Mouse (Mus musculus) forebrain, embryonic 13.5 days (tissue): ENCODE measurements around the gene Syt9. TPM values are rescaled to one million over a fixed set of nuclear protein-coding genes. Genes with fewer than 3 reads are reported as not detected.

Source experiments
- ATAC-seq: fragments of 200-750 bp; cut with Nextera tagmentation; 2 replicates; pipeline ENCODE4 v1.8.0; 2017
- H3K27ac ChIP-seq: fragments of 300-500 bp; sonication (generic); 2 replicates; pipeline ENCODE4 v1.5.1; 2015; ENCODE audit warnings: inconsistent platforms, mild to moderate bottlenecking, moderate library complexity
- H3K27me3 ChIP-seq: fragments of 300-500 bp; sonication (generic); 2 replicates; pipeline ENCODE4 v1.6.1; 2015; ENCODE audit warnings: mild to moderate bottlenecking, inconsistent platforms
- H3K36me3 ChIP-seq: fragments of 300-500 bp; sonication (generic); 2 replicates; pipeline ENCODE4 v1.6.1; 2015; ENCODE audit warnings: mild to moderate bottlenecking, inconsistent platforms; ENCODE audit not compliant: poor library complexity, severe bottlenecking
- H3K4me1 ChIP-seq: fragments of 300-500 bp; sonication (generic); 2 replicates; pipeline ENCODE4 v1.6.1; 2015; ENCODE audit warnings: inconsistent platforms
- H3K4me2 ChIP-seq: fragments of 300-500 bp; sonication (generic); 2 replicates; pipeline ENCODE4 v1.6.1; 2015; ENCODE audit warnings: inconsistent platforms, mild to moderate bottlenecking, moderate library complexity
- H3K4me3 ChIP-seq: fragments of 300-500 bp; sonication (generic); 2 replicates; pipeline ENCODE4 v1.5.1; 2015; ENCODE audit warnings: mild to moderate bottlenecking, inconsistent platforms
- H3K9ac ChIP-seq: fragments of 300-500 bp; sonication (generic); 2 replicates; pipeline ENCODE4 v1.6.1; 2015; ENCODE audit warnings: mild to moderate bottlenecking, inconsistent platforms
- H3K9me3 ChIP-seq: fragments of 300-500 bp; sonication (generic); replicated peaks from 2 replicates; pipeline ENCODE4 v1.6.1; 2016; ENCODE audit warnings: inconsistent platforms
- WGBS: fragments of 180-500 bp; shearing (Covaris S2); methylation state at CpG from one replicate; pipeline ENCODE4 v1.1.7; 2015; 5-methylcytosine and 5-hydroxymethylcytosine counted together
- polyA plus RNA-seq: library from polyadenylated mRNA; unstranded; fragments of >200 nt; fragmentation: Nextera tagmentation; extraction: Ambion mirVana; gene quantifications from 2 replicates; pipeline ENCODE4 v1.2.1, GENCODE M21; 2015

The Syt9 gene
- polyA plus RNA-seq, 1 experiment from 2014 or later, result 4.6 TPM

- H3K27me3 ChIP-seq, result no peaks in the 10 kb centered on the region
- H3K4me3 ChIP-seq, result no peak within 1 kb of the TSS
- H3K36me3 ChIP-seq, result no peaks in the 10 kb centered on the region
- H3K9me3 ChIP-seq, result 0 out of 2 replicates have a peak, but pooled peaks cover 2% of the 10 kb centered on the region
- no peak within 1 kb of the TSS for H3K4me2 ChIP-seq
- 52% methylated on average over 7 of the region's 7 CpGs for WGBS
- H3K9ac ChIP-seq, result no peak within 1 kb of the TSS
- H3K4me1 ChIP-seq, result no peaks in the 10 kb centered on the region
- no peak for ATAC-seq
- no peak within 1 kb of the TSS for H3K27ac ChIP-seq
These were observed 196.7 kb downstream of the Syt9 start, which contains the start of gene Olfml1 for GRCm38 (mm10) chr7:107567261-107567671. Gene Olfml1, plus strand, starts transcription at chr7:107567446.

- Histone ChIP-seq H3K4me1 (no peaks in the 10 kb centered on the region), H3K9me3 (0 out of 2 replicates have a peak, but pooled peaks cover 2% of the 10 kb centered on the region), H3K27ac (no peak overlapping the region), H3K4me2 (no peak overlapping the region), H3K36me3 (no peaks in the 10 kb centered on the region), H3K9ac (no peak overlapping the region), H3K27me3 (no peaks in the 10 kb centered on the region), H3K4me3 (no peak overlapping the region)
- ATAC-seq, result no peak
- WGBS, result 81% methylated on average over 5 of the region's 5 CpGs
These were observed 197.1 kb downstream of the Syt9 start for GRCm38 (mm10) chr7:107567674-107568073.

- ATAC-seq, result no peak
- no peaks in the 10 kb centered on the region for H3K27me3 ChIP-seq
- 75% methylated on average over 4 of the region's 4 CpGs for WGBS
These were observed 198.4 kb downstream of the Syt9 start for GRCm38 (mm10) chr7:107568971-107569370.

DNA sequence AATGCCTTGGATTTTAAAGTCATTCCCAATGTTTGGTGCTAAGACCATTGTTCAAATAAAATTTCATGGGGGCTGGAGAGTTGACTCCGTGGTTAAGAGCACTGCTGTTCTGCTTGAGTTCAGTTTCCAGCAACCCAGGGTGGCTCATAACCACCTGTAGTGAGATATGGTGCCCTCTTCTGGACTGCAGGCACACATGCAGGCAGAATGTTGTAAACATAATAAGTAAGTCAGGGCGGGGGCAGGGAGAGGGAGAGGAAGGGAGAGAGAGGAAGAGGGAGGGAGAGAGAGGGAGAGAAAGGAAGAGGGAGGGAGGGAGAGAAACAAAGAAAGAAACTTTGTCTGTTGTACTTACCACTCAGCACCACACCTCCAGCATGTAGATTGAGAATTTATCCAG, 203.3 kb downstream of the Syt9 start:
- Histone ChIP-seq H3K4me3 (no peak overlapping the region), H3K4me1 (no peaks in the 10 kb centered on the region), H3K4me2 (no peak overlapping the region), H3K27me3 (no peaks in the 10 kb centered on the region), H3K27ac (no peak overlapping the region), H3K9ac (no peak overlapping the region), H3K36me3 (no peaks in the 10 kb centered on the region), H3K9me3 (0 out of 2 replicates have a peak, but pooled peaks cover 2% of the 10 kb centered on the region)
- ATAC-seq, result no peak
- WGBS, result 58% methylated on average over 2 of the region's 2 CpGs

More at GRCm38 (mm10) chr7:107568971-107569370, 198.4 kb downstream of the Syt9 start:
- Histone ChIP-seq H3K4me3 (no peak overlapping the region), H3K27ac (no peak overlapping the region), H3K36me3 (no peaks in the 10 kb centered on the region), H3K9me3 (0 out of 2 replicates have a peak, but pooled peaks cover 2% of the 10 kb centered on the region), H3K4me2 (no peak overlapping the region), H3K4me1 (no peaks in the 10 kb centered on the region), H3K9ac (no peak overlapping the region)

DNA sequence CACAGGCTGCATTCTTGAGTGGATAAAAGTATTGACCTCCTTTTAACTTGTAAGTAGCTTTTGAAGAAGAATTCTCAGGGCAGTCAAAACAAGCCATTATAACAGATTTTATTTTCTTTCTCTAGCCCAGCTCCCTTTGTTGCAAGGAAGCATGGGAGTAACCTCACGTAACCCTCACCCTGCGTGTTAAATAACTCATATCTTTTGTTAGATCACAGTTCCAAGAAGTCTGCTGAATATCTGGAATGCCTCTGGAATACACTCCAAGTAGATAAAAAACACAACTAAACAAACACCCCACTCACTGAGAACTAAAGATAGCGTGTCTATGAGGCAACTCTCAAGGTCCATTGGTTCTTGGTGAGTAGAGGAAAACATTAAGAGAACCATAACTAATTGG, 203.7 kb downstream of the Syt9 start:
- Histone ChIP-seq H3K4me2 (no peak overlapping the region), H3K9ac (no peak overlapping the region)
- 69% methylated on average over 3 of the region's 3 CpGs for WGBS

DNA sequence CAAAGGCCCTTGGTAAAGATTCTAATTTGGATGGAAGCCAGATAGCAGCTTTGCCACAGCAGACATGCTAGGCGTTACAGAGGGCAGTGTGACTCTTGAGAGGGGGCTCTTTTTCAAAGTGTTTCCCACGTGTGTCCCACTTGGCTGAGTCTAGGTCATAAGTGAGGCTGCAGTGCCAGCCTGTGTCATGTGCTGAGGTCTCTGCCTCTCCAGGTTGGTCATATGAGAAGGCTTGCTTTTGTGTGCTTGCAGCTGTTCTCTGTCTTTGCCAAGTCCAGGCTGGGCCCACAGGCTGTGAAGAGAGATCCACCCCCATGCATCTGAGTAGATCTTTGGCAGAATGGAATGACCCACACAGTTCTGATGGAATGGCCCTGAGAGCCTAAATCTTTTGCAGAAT, 222.1 kb downstream of the Syt9 start:
- Histone ChIP-seq H3K9ac (no peak overlapping the region), H3K9me3 (no peaks in the 10 kb centered on the region), H3K4me3 (no peak overlapping the region), H3K4me1 (peaks cover 15% of the 10 kb centered on the region), H3K27ac (no peak overlapping the region), H3K27me3 (peaks cover 7% of the 10 kb centered on the region; the same call in 1 of the 2 replicates), H3K4me2 (no peak overlapping the region), H3K36me3 (no peaks in the 10 kb centered on the region)
- 14% methylated on average over 2 of the region's 2 CpGs for WGBS
- ATAC-seq, result 0 out of 2 replicates have a peak, but pooled peaks have one; percentile 8

More for the DNA sequence above, 203.7 kb downstream of the Syt9 start:
- Histone ChIP-seq H3K27ac (no peak overlapping the region), H3K27me3 (no peaks in the 10 kb centered on the region), H3K4me3 (no peak overlapping the region), H3K4me1 (no peaks in the 10 kb centered on the region), H3K36me3 (no peaks in the 10 kb centered on the region), H3K9me3 (0 out of 2 replicates have a peak, but pooled peaks cover 2% of the 10 kb centered on the region)
- ATAC-seq, result no peak

DNA sequence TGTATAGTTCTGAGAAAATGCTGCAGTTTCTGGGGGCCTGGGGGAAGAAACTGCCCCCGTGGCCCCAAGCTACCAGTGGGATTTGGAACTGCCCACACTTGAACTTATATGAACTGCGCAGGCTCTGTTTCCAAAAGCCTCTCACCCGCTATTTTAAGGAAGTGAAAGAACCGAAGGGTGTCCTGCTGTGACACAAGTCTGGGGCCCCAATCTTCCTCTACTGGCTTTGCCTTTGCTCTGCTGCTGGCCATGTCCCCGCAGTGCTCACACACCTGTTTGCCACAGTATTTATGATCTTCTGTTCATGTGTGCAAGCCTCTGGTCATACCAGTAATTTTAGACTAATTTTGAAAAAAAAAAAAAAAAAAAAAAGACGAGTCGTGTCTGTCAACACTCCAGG, 223.4 kb downstream of the Syt9 start:
- H3K4me3 ChIP-seq, result peak overlapping the region; percentile 57; the same call in 1 of the 2 replicates
- peaks cover 15% of the 10 kb centered on the region for H3K4me1 ChIP-seq
- no peak for ATAC-seq
- H3K9me3 ChIP-seq, result no peaks in the 10 kb centered on the region
- H3K4me2 ChIP-seq, result peak overlapping the region; percentile 94; the same call in 1 of the 2 replicates
- 33% methylated on average over 7 of the region's 7 CpGs for WGBS
- no peak overlapping the region for H3K9ac ChIP-seq
- H3K27ac ChIP-seq, result no peak overlapping the region
- peaks cover 7% of the 10 kb centered on the region; the same call in 1 of the 2 replicates for H3K27me3 ChIP-seq
- H3K36me3 ChIP-seq, result no peaks in the 10 kb centered on the region

DNA sequence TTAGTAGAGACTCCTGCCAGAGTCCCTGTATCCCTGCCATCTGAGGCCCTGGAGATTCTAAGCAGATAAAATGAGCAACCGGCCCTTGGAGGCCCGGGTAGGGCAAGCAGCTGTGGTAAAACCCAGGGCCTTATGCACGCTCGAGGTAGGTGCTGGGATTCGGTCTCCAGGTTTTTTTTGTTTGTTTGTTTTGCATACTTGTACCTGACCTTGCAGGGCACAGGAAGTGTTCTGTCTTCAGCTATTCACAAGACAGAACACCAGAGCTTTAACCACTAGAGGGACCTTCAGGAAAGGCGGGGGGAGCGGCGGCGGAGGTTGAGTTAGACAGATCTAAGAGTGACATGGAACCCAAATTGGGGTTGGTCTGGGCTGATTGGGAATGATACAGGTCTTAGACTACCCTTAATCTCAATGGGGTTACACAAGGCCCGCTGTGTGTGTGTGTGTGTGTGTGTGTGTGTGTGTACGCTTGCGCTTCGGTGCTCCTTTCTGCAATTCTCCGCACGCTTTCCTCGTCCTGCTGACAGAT, 223.9 kb downstream of the Syt9 start:
- Histone ChIP-seq H3K27ac (no peak overlapping the region), H3K4me1 (peaks cover 15% of the 10 kb centered on the region), H3K4me2 (peak overlapping the region; percentile 94), H3K4me3 (peak overlapping the region; percentile 57), H3K27me3 (peaks cover 7% of the 10 kb centered on the region; the same call in 1 of the 2 replicates), H3K9me3 (no peaks in the 10 kb centered on the region), H3K9ac (peak overlapping the region; percentile 62), H3K36me3 (no peaks in the 10 kb centered on the region)
- under 1% methylated on average over 16 of the region's 16 CpGs for WGBS
- ATAC-seq, result peak; percentile 78

DNA sequence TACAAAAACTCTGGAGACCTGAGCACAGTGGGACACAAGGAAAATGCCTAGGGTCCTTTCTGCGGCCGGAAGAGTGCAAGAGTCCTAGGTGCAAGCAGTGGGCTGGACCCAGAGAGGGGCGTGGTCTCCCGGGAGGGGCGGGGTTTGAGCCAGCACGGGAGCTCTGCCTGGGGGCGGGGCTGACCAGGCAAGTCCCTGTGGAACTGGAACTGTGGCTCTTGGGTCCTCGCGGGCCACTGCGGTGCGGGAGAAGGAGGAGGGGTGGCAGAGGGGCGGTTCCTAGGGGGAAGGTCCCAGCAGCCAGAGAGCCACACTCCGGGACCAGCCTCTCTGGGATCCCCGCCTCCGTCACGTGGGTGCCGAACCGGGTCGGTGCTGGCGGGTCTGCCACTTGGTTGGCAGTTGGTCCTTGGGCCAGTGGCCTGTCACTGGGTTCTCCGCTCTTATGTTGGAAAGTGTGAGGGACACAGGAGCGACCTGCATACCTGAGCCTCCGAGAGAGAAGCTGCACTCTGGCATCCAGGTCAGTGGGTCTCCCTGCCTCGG, 224.4 kb downstream of the Syt9 start, which contains the start of gene Ppfibp2:
TSS of gene Ppfibp2 (plus strand) at position 351 of the 546 bp plus-strand sequence.
- peak; percentile 96 for ATAC-seq
- peak within 1 kb of the TSS; percentile 57 for H3K4me3 ChIP-seq
- H3K36me3 ChIP-seq, result no peaks in the 10 kb centered on the region

DNA sequence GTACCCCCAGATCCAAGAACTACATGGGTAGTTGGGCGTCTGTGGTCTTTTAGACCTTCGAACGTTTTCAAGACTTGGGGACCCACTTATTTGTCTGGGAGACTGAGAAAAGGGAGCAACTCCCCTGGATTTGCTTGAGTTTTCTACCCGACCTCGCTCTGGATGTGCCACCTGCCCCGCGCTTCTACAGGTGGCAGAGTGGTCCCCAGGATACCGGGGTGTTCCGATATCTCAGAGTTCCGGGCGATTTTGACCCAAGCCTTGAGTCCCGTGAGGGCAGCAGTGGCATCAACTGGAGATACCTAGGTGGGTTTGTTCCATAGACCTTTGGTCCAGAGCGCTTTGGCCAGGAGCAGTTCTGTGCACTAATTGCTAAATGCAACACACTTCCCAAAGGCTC, 224.9 kb downstream of the Syt9 start:
- Histone ChIP-seq H3K4me3 (peak overlapping the region; percentile 57), H3K27me3 (peaks cover 7% of the 10 kb centered on the region; the same call in 1 of the 2 replicates), H3K4me2 (peak overlapping the region; percentile 94), H3K9me3 (no peaks in the 10 kb centered on the region), H3K27ac (no peak overlapping the region), H3K9ac (peak overlapping the region; percentile 62; the same call in 1 of the 2 replicates), H3K36me3 (no peaks in the 10 kb centered on the region), H3K4me1 (peaks cover 15% of the 10 kb centered on the region)
- WGBS, result 15% methylated on average over 13 of the region's 13 CpGs
- no peak; the same call in 1 of the 2 replicates for ATAC-seq

More for the DNA sequence above, 224.4 kb downstream of the Syt9 start, which contains the start of gene Ppfibp2:
- peak within 1 kb of the TSS; percentile 62 for H3K9ac ChIP-seq
- no peak within 1 kb of the TSS for H3K27ac ChIP-seq
- H3K27me3 ChIP-seq, result peaks cover 7% of the 10 kb centered on the region; the same call in 1 of the 2 replicates
- H3K9me3 ChIP-seq, result no peaks in the 10 kb centered on the region
- H3K4me2 ChIP-seq, result peak within 1 kb of the TSS; percentile 94
- peaks cover 15% of the 10 kb centered on the region for H3K4me1 ChIP-seq
- WGBS, result under 1% methylated on average over 18 of the region's 24 CpGs

- H3K9me3 ChIP-seq, result no peaks in the 10 kb centered on the region
- H3K9ac ChIP-seq, result no peak overlapping the region
- peaks cover 15% of the 10 kb centered on the region for H3K4me1 ChIP-seq
- no peaks in the 10 kb centered on the region for H3K36me3 ChIP-seq
- H3K4me2 ChIP-seq, result no peak overlapping the region
- H3K27me3 ChIP-seq, result peaks cover 7% of the 10 kb centered on the region; the same call in 1 of the 2 replicates
- no peak for ATAC-seq
- no peak overlapping the region for H3K4me3 ChIP-seq
- no peak overlapping the region for H3K27ac ChIP-seq
These were observed 226.2 kb downstream of the Syt9 start for GRCm38 (mm10) chr7:107596753-107597152.

- Histone ChIP-seq H3K4me2 (no peak overlapping the region), H3K9ac (no peak overlapping the region), H3K27me3 (peaks cover 7% of the 10 kb centered on the region; the same call in 1 of the 2 replicates), H3K4me3 (no peak overlapping the region), H3K9me3 (no peaks in the 10 kb centered on the region), H3K36me3 (no peaks in the 10 kb centered on the region), H3K27ac (no peak overlapping the region), H3K4me1 (peaks cover 7% of the 10 kb centered on the region)
- 87% methylated on average over 3 of the region's 3 CpGs for WGBS
- no peak for ATAC-seq
These were observed 227.4 kb downstream of the Syt9 start for GRCm38 (mm10) chr7:107597956-107598355.
